Mouse (Mus musculus) myocyte (in vitro differentiated cells): Measurements from ENCODE around the gene Dpf1.

Experiments used
- CEBPB ChIP-seq: IDR thresholded peaks from 2 replicates; pipeline ENCODE4 v1.6.1; 2011; ENCODE audit warnings: mild to moderate bottlenecking, moderate library complexity; ENCODE audit not compliant: poor library complexity, insufficient read depth, severe bottlenecking
- E2F4 ChIP-seq: IDR thresholded peaks from one replicate; pipeline ENCODE4 v1.6.1; 2011; ENCODE audit warnings: mild to moderate bottlenecking, control low read depth, moderate library complexity; ENCODE audit not compliant: insufficient read depth
- MAX ChIP-seq: IDR thresholded peaks from one replicate; pipeline ENCODE4 v1.6.1; 2011; ENCODE audit warnings: low read depth, mild to moderate bottlenecking, control low read depth
- MYOD1 ChIP-seq, 3 experiments: IDR thresholded peaks; one replicate each; pipeline ENCODE4 v1.6.1; 2011; ENCODE audit warnings: control low read depth in 2 of 3, low read depth in 2 of 3, mild to moderate bottlenecking in 2 of 3, moderate library complexity in 1 of 3; ENCODE audit not compliant: insufficient read length in 2 of 3, control insufficient read depth in 1 of 3
- MYOG ChIP-seq, 3 experiments: IDR thresholded peaks; one replicate each; pipeline ENCODE4 v1.6.1; 2011; ENCODE audit warnings: control low read depth in 2 of 3, low read depth in 2 of 3, mild to moderate bottlenecking in 2 of 3; ENCODE audit not compliant: insufficient read length in 2 of 3, control insufficient read depth in 1 of 3, insufficient read depth in 1 of 3
- POLR2A ChIP-seq: IDR thresholded peaks from one replicate; pipeline ENCODE4 v1.6.1; 2011; ENCODE audit warnings: low read depth, mild to moderate bottlenecking, control low read depth, moderate library complexity; ENCODE audit not compliant: insufficient read length
- POLR2AphosphoS2 ChIP-seq: IDR thresholded peaks from one replicate; pipeline ENCODE4 v1.6.1; 2011; ENCODE audit warnings: low read depth, control low read depth; ENCODE audit not compliant: insufficient read length
- REST ChIP-seq: IDR thresholded peaks from one replicate; pipeline ENCODE4 v1.6.1; 2011; ENCODE audit warnings: mild to moderate bottlenecking, control low read depth, moderate library complexity; ENCODE audit not compliant: insufficient read depth, insufficient read length
- USF1 ChIP-seq: IDR thresholded peaks from one replicate; pipeline ENCODE4 v1.6.1; 2011; ENCODE audit warnings: low read depth, mild to moderate bottlenecking, control low read depth, moderate library complexity

DNA sequence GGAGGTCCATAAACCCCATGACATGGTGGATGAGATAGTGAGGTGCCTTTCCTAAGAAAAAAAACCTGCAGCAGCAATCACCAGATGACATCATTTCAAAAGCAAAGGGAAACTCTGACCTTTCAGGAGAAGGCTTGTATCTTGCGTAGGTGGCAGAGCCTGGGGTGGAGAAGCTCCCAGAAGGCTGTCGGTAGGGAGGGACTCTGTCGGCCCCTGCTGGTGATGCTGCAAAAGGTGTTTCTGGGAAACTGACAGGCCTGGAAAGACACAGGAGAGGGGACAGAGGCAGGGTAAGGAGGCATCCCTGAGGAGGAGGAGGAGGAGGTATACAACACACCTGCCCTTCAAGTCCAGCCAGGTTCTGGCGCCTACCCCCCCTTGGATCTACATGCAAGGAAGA, 60.3 kb downstream of the Dpf1 start:
- TF ChIP-seq E2F4 (no peak), REST (no peak), MYOG (IDR thresholded peaks at IDR 0.05; ENCODE audit: control insufficient read depth in 1 of 3, insufficient read depth in 1 of 3, insufficient read length in 2 of 3, low read depth in 2 of 3) (no peak), POLR2A (no peak), USF1 (no peak), CEBPB (no peak), POLR2AphosphoS2 (no peak), MAX (no peak), MYOD1 (IDR thresholded peaks at IDR 0.05; ENCODE audit: control insufficient read depth in 1 of 3, insufficient read length in 2 of 3, low read depth in 2 of 3) (no peak)
